Mouse (Mus musculus): ENCODE results near the gene Grap2.

GRCm38 (mm10) chr15:80653865-80654264 lies 81.5 kb downstream of the Grap2 start:
- no peak for TF ChIP-seq MAX (IDR thresholded peaks at IDR 0.05)
- no peak for TF ChIP-seq CTCF (IDR thresholded peaks at IDR 0.05; ENCODE audit: control insufficient read depth, insufficient read depth, insufficient read length)
